In the genomic region with DNA sequence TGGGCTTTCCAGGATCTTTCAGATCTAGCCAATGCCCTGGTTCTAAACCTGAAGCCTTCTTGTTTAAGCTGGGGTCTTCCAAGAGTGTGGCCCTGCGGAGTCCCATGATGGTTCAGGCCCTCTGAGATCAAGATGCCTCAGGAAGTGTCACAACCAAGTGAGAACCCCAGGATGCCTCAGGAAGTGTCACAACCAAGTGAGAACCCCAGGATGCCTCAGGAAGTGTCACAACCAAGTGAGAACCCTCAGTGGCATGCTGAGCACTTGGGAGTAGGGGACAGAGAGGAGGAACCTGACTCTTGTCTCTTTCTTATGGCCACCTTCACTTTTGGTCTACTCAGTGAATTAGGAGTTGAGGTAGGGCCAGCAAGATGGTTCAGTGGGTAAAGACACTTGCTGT, we compare ENCODE assay signal across 17 mouse cellular contexts.
"Had no signal": no experiment of that assay in that cellular context is flagged by ENCODE, and none has a peak within 500 bp of the region (broad histone marks: within the 10 kb centered on the region; RNA-seq: fewer than 3 reads in every experiment).

No protein-coding gene starts in this region.

- H3K4me2 ChIP-seq: liver, embryonic 12.5 days; lung, embryonic 15.5 days; midbrain, embryonic 11.5 days; midbrain, embryonic 15.5 days; stomach, embryonic 15.5 days had no signal

- H3K27ac ChIP-seq: liver, embryonic 12.5 days; liver, embryonic 14.5 days; lung, embryonic 15.5 days; macrophage; stomach, embryonic 15.5 days; stomach, postnatal 0 days had no signal

- ATAC-seq: liver, embryonic 12.5 days; lung, postnatal 0 days; midbrain, embryonic 15.5 days had no signal

- DNase-seq: lung, adult 2 months; lung, postnatal 14 days; lung, postnatal 36 days; right cerebral cortex, postnatal 14 days; thymus, adult 2 months; thymus, postnatal 25 days; thymus, postnatal 4 days had no signal

- H3K36me3 ChIP-seq: liver, embryonic 12.5 days; lung, embryonic 15.5 days; midbrain, embryonic 15.5 days; stomach, embryonic 15.5 days had no signal

- H3K4me3 ChIP-seq: liver, embryonic 12.5 days; lung, embryonic 15.5 days; megakaryocyte, embryonic 14.5 days; midbrain, embryonic 15.5 days; stomach, embryonic 15.5 days had no signal

- H3K27me3 ChIP-seq: lung, embryonic 15.5 days; stomach, embryonic 15.5 days had no signal

- H3K9ac ChIP-seq: liver, embryonic 12.5 days; liver, embryonic 14.5 days; lung, embryonic 15.5 days; midbrain, embryonic 15.5 days; stomach, embryonic 15.5 days had no signal

- H3K4me1 ChIP-seq: liver, embryonic 12.5 days; lung, embryonic 15.5 days; stomach, embryonic 15.5 days had no signal

- H3K9me3 ChIP-seq: liver, embryonic 12.5 days; lung, embryonic 15.5 days; megakaryocyte, embryonic 14.5 days; midbrain, embryonic 15.5 days; stomach, embryonic 15.5 days had no signal
